Mouse (Mus musculus) myocyte (in vitro differentiated cells): Measurements from ENCODE around the gene Abcb1b. TPM values are rescaled to one million over a fixed set of nuclear protein-coding genes. Genes with fewer than 3 reads are reported as not detected.
"Not testable (repeated sequence)": the region's sequence is repeated elsewhere in the genome, so short reads cannot be mapped to it uniquely, and the experiment has no call there.

Source experiments
- H3K27me3 ChIP-seq: one replicate; pipeline ENCODE4 v1.6.1; 2011; ENCODE audit not compliant: control insufficient read depth, insufficient read depth, insufficient read length
- H3K36me3 ChIP-seq: one replicate; pipeline ENCODE4 v1.6.1; 2011; ENCODE audit not compliant: control insufficient read depth, insufficient read depth
- H3K4me2 ChIP-seq: one replicate; pipeline ENCODE4 v1.6.1; 2011; ENCODE audit warnings: low read depth, control low read depth
- H3K4me3 ChIP-seq: one replicate; pipeline ENCODE4 v1.5.1; 2011; ENCODE audit warnings: mild to moderate bottlenecking, control low read depth, moderate library complexity
- H3K79me2 ChIP-seq: one replicate; pipeline ENCODE4 v1.6.1; 2011; ENCODE audit not compliant: control insufficient read depth, insufficient read depth
- H3ac ChIP-seq: one replicate; pipeline ENCODE4 v1.6.1; 2011; ENCODE audit not compliant: control insufficient read depth, insufficient read length
- CEBPB ChIP-seq: IDR thresholded peaks from 2 replicates; pipeline ENCODE4 v1.6.1; 2011; ENCODE audit warnings: mild to moderate bottlenecking, moderate library complexity; ENCODE audit not compliant: poor library complexity, insufficient read depth, severe bottlenecking
- E2F4 ChIP-seq: IDR thresholded peaks from one replicate; pipeline ENCODE4 v1.6.1; 2011; ENCODE audit warnings: mild to moderate bottlenecking, control low read depth, moderate library complexity; ENCODE audit not compliant: insufficient read depth
- MAX ChIP-seq: IDR thresholded peaks from one replicate; pipeline ENCODE4 v1.6.1; 2011; ENCODE audit warnings: low read depth, mild to moderate bottlenecking, control low read depth
- MYOD1 ChIP-seq, 3 experiments: IDR thresholded peaks; one replicate each; pipeline ENCODE4 v1.6.1; 2011; ENCODE audit warnings: control low read depth in 2 of 3, low read depth in 2 of 3, mild to moderate bottlenecking in 2 of 3, moderate library complexity in 1 of 3; ENCODE audit not compliant: insufficient read length in 2 of 3, control insufficient read depth in 1 of 3
- MYOG ChIP-seq, 3 experiments: IDR thresholded peaks; one replicate each; pipeline ENCODE4 v1.6.1; 2011; ENCODE audit warnings: control low read depth in 2 of 3, low read depth in 2 of 3, mild to moderate bottlenecking in 2 of 3; ENCODE audit not compliant: insufficient read length in 2 of 3, control insufficient read depth in 1 of 3, insufficient read depth in 1 of 3
- POLR2A ChIP-seq: IDR thresholded peaks from one replicate; pipeline ENCODE4 v1.6.1; 2011; ENCODE audit warnings: low read depth, mild to moderate bottlenecking, control low read depth, moderate library complexity; ENCODE audit not compliant: insufficient read length
- POLR2AphosphoS2 ChIP-seq: IDR thresholded peaks from one replicate; pipeline ENCODE4 v1.6.1; 2011; ENCODE audit warnings: low read depth, control low read depth; ENCODE audit not compliant: insufficient read length
- REST ChIP-seq: IDR thresholded peaks from one replicate; pipeline ENCODE4 v1.6.1; 2011; ENCODE audit warnings: mild to moderate bottlenecking, control low read depth, moderate library complexity; ENCODE audit not compliant: insufficient read depth, insufficient read length
- SRF ChIP-seq: IDR thresholded peaks from one replicate; pipeline ENCODE4 v1.6.1; 2011; ENCODE audit warnings: low read depth; ENCODE audit not compliant: control insufficient read depth, insufficient read length
- TCF12 ChIP-seq: IDR thresholded peaks from one replicate; pipeline ENCODE4 v1.6.1; 2011; ENCODE audit warnings: mild to moderate bottlenecking, control low read depth; ENCODE audit not compliant: poor library complexity, insufficient read depth, severe bottlenecking
- TCF3 ChIP-seq: IDR thresholded peaks from one replicate; pipeline ENCODE4 v1.6.1; 2011; ENCODE audit warnings: low read depth, control low read depth; ENCODE audit not compliant: insufficient read length
- USF1 ChIP-seq: IDR thresholded peaks from one replicate; pipeline ENCODE4 v1.6.1; 2011; ENCODE audit warnings: low read depth, mild to moderate bottlenecking, control low read depth, moderate library complexity
- polyA plus RNA-seq: library from polyadenylated mRNA; unstranded; fragments of >200 nt; fragmentation: generic; extraction: Trizol; gene quantifications from one replicate; pipeline ENCODE4 v1.2.1, GENCODE M21; 2012; ENCODE audit warnings: missing spikeins

Gene Abcb1b
- polyA plus RNA-seq, 1 experiment: 6.8 TPM

DNA sequence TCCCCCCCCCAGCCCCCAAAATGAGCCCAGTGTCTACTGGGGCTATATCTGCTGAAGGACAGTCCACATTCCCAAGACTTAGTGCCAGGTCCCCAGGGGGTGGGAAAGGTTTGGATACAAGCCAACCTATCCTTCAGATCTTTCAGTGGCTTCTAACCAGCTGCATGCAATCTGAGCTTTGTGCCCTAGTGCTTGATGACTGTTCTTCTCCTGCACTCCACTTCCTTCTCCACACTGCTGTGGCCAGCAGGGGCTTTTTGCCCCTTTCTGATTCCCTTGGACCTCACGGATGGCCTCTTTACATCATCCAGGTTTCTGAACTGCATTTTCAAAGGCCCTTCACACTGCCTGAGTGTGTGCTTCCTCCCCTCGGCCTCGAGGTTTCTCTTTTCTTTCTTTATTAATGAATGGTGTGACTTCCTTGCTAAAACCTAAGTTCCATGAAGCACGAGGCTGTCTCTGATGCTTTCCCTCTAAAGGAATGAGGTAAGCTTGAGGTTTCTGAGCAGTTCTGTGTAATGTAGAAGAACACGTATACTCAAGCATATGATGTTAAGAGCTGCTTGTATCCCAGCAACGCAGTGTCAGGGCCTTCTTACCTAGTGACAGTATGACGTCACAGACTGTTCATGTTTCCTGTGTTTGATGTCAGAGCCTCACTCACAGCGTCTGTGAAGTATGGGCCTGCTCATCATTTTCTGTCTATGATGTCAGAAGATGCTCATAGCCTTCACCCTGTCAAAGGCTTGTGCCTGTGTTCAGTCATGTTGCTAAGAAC lies 40.9 kb downstream of the Abcb1b start:
- no peaks in the 10 kb centered on the region for H3K27me3 ChIP-seq
- no peak overlapping the region for H3K4me3 ChIP-seq
- no peak overlapping the region for H3ac ChIP-seq
- TF ChIP-seq TCF12 (no peak), MAX (no peak), MYOD1 (IDR thresholded peaks at IDR 0.05; ENCODE audit: control insufficient read depth in 1 of 3, insufficient read length in 2 of 3, low read depth in 2 of 3) (no peak), USF1 (no peak), TCF3 (no peak), POLR2AphosphoS2 (no peak), SRF (no peak), CEBPB (no peak)
- H3K4me2 ChIP-seq: no peak overlapping the region
- no peaks in the 10 kb centered on the region for H3K36me3 ChIP-seq
- H3K79me2 ChIP-seq: no peaks in the 10 kb centered on the region

DNA sequence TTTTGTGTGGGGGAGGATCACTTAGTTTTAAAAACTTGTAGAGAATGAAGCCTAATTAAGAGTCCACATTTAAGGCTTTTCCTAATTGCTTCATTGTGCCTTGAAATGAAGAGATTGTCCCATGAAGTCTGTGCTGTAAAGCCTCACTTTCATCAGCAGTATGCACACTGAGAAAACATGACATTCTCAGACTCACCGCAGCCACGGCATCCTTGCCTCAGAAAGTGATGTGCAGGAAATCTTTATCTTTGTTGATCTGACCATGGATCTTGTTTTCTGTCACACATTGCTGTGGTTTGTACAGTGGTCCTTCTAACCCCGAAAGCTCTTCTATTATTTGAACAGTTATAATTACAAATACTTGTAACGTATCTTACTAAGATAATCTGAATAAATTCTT lies 41.7 kb downstream of the Abcb1b start:
- Histone ChIP-seq H3K27me3 (no peaks in the 10 kb centered on the region), H3K36me3 (no peaks in the 10 kb centered on the region), H3K4me2 (no peak overlapping the region), H3K79me2 (no peaks in the 10 kb centered on the region), H3K4me3 (no peak overlapping the region), H3ac (no peak overlapping the region)
- TF ChIP-seq TCF12: no peak
- TF ChIP-seq MYOD1 (IDR thresholded peaks at IDR 0.05; ENCODE audit: control insufficient read depth in 1 of 3, insufficient read length in 2 of 3, low read depth in 2 of 3): no peak
- no peak for TF ChIP-seq MYOG (IDR thresholded peaks at IDR 0.05; ENCODE audit: control insufficient read depth in 1 of 3, insufficient read depth in 1 of 3, insufficient read length in 2 of 3, low read depth in 2 of 3)
- no peak for TF ChIP-seq MAX
- no peak for TF ChIP-seq USF1
- TF ChIP-seq SRF: no peak

DNA sequence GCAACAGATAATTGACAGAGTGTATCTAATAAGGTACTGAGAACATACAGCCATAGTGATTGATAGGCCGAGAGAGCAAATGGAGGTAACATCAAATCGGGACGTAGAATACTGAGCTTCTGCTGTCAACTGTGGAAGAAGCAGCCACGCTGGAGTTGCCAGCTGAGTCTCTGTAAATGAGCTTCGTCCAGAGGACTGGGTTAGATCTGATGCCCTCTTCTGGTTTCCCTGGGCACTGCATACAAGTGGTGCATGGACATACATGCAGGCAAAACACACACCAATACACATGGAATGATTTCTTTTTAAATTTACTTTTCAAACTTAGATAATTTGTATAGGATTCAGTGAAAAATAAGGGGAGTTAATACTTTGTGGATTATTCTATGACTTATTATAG lies 42.9 kb downstream of the Abcb1b start:
- Histone ChIP-seq H3K36me3 (no peaks in the 10 kb centered on the region), H3K79me2 (no peaks in the 10 kb centered on the region), H3ac (no peak overlapping the region), H3K4me3 (no peak overlapping the region), H3K27me3 (no peaks in the 10 kb centered on the region), H3K4me2 (no peak overlapping the region)
- TF ChIP-seq SRF: no peak
- no peak for TF ChIP-seq REST
- no peak for TF ChIP-seq MAX
- TF ChIP-seq E2F4: no peak
- no peak for TF ChIP-seq TCF12
- TF ChIP-seq POLR2AphosphoS2: no peak
- no peak for TF ChIP-seq POLR2A
- TF ChIP-seq TCF3: no peak
- no peak for TF ChIP-seq USF1

DNA sequence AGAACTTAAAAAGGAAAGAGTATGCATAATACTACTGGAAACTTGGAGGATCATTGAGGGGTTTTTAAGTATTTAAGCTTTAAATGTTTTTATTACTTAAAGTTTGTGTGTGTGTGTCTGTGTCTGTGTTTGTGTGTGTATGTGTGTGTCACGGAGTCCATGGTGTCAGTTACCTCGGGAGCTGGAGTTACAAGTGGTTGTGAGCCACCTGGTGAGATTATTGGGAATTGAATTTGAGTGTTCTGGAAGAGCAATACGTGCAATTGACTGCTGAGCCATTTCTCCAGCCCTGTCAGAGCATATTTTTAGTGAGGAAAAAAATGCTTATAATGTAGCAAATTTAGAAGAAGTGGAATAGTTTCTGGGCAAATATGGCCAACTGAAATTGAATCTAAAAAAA lies 44.9 kb downstream of the Abcb1b start:
- TF ChIP-seq TCF12: no peak
- TF ChIP-seq CEBPB: no peak
- no peak for TF ChIP-seq MAX
- no peak for TF ChIP-seq REST
- TF ChIP-seq E2F4: no peak
- TF ChIP-seq SRF: no peak
- no peak for TF ChIP-seq MYOD1 (IDR thresholded peaks at IDR 0.05; ENCODE audit: control insufficient read depth in 1 of 3, insufficient read length in 2 of 3, low read depth in 2 of 3)
- TF ChIP-seq TCF3: no peak
- no peak for TF ChIP-seq MYOG (IDR thresholded peaks at IDR 0.05; ENCODE audit: control insufficient read depth in 1 of 3, insufficient read depth in 1 of 3, insufficient read length in 2 of 3, low read depth in 2 of 3)
- no peak for TF ChIP-seq POLR2AphosphoS2
- TF ChIP-seq POLR2A: no peak
- TF ChIP-seq USF1: no peak
- no peak overlapping the region for H3ac ChIP-seq
- H3K79me2 ChIP-seq: no peaks in the 10 kb centered on the region
- H3K4me3 ChIP-seq: no peak overlapping the region
- no peaks in the 10 kb centered on the region for H3K27me3 ChIP-seq
- no peaks in the 10 kb centered on the region for H3K36me3 ChIP-seq
- no peak overlapping the region for H3K4me2 ChIP-seq

DNA sequence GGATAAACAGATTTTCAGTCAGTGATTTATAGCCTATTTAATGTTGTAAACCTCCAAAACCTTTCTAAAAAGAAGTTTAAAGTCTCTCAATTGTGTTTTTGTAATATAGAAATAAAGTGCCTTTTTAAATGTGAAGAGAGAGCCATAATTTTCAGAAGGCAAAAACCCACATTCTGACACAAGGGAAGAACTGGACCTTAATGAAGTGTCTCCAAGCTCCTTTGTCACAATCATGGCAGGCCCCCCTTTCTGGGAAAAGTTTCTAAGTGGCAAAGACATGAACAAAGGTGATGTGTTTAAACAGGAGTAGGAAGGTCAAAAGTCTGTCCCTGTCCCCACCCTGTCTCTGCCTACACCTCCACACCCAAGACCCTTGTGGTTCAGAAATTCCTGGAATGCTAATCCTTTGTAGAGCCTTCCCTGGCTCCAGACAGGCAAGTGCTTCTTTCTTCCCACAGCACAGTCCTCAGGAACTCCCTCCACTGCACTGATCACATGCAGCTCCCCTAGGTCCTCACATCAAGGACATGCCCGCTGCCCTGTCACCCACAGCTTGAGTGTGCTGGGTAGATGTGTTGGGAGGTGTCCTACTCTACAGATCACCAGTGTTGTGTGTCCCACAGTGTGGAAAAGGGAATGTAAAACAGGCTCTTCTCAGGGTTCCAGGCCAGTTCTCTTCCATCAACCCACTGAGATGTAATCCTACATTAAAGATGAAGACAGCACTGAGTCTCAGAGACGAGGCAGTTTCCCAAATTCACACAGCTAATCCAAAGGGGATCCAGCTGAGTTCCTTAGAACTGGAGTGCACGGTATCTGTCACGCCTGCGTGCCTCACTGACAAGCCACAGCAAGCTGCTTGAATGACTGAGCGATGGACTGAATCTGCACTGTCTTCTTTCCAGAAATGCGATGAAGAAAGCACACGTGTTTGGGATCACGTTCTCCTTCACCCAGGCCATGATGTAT lies 50.9 kb downstream of the Abcb1b start:
- not testable (repeated sequence) for H3K4me2 ChIP-seq, H3K4me3 ChIP-seq

More for the DNA sequence above, 50.9 kb downstream of the Abcb1b start:
- not testable (repeated sequence) for H3K27me3 ChIP-seq, H3K36me3 ChIP-seq, H3K79me2 ChIP-seq, H3ac ChIP-seq
